Mouse (Mus musculus) activated CD4-positive, CD25-positive, alpha-beta regulatory T cell, adult 4 months (primary cell): ENCODE measurements around the gene Tldc1. TPM values are rescaled to one million over a fixed set of nuclear protein-coding genes. Genes with fewer than 3 reads are reported as not detected.

Experiments
- ATAC-seq: one replicate; pipeline ENCODE4 v1.8.0; 2017
- polyA plus RNA-seq, 2 experiments: library from polyadenylated mRNA; unstranded; fragments of 100-300 nt; shearing (Covaris generic); gene quantifications; one replicate each; pipeline ENCODE4 v1.2.1; 2017

Gene Tldc1
- polyA plus RNA-seq, 2 experiments from 2014 or later, result 8.8 to 11.1 TPM

- ATAC-seq, result no peak
Measured at GRCm38 (mm10) chr8:119798965-119799264, 20.7 kb upstream of the Tldc1 start.

DNA sequence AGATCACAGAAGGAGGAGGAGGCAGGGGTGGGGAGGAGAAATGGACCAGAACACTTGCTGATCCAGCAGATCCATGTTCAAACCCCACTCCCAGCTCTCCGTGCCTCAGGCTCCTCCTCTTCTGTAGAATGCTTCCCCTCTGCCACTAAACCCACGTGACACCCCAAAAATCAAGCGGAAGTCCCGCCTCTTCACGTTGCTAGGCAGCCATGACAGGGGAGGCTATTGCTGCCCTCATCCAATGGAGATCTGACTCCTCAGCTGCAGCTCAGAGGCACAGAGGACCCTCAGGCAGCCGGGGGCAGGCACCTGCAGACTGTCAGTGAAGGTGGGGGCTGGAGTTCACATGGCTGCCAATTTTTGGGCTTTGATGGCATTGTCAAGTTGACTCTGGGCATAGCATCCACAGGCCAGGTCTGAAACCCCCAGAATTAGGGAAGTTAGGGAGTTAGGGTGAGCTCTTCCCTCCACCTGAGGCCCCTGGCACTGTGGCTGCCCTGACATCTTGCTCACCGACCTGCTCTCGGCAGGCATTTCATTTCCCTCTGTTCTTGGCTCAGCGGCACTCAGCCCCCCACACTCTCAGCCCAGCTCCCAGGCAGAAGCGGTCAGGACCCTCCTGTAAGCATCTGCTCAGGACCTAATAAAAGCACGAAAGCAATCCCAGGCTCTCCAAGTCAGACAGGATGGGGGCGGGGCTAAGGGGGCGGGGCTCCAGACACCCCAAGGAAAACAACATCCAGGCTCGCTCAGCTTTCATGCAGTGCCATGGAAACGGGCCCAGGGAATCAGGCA is 20.2 kb upstream of the Tldc1 start:
- ATAC-seq, result peak; percentile 70

- ATAC-seq, result peak; percentile 24
Measured at GRCm38 (mm10) chr8:119795651-119796050, 17.4 kb upstream of the Tldc1 start.

DNA sequence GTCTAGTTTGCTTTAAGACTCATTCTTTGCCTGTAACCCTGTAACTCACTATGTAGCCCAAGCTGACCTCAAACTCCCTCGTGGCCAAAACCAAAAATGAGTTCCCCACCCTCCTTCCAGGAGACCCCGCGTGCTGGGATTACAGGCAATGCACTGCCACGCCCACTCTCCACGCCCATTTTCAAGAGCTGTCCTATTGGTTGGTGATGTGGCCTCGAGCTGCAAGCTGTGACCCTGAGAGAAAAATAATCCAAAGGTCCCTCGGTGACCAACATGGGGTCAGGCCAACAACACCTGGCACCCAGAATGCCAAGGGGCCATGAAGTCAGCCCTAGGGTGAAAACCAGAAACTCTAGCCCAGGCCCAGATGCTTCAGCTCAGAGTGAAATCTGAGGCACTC is 16.5 kb upstream of the Tldc1 start:
- ATAC-seq, result no peak

DNA sequence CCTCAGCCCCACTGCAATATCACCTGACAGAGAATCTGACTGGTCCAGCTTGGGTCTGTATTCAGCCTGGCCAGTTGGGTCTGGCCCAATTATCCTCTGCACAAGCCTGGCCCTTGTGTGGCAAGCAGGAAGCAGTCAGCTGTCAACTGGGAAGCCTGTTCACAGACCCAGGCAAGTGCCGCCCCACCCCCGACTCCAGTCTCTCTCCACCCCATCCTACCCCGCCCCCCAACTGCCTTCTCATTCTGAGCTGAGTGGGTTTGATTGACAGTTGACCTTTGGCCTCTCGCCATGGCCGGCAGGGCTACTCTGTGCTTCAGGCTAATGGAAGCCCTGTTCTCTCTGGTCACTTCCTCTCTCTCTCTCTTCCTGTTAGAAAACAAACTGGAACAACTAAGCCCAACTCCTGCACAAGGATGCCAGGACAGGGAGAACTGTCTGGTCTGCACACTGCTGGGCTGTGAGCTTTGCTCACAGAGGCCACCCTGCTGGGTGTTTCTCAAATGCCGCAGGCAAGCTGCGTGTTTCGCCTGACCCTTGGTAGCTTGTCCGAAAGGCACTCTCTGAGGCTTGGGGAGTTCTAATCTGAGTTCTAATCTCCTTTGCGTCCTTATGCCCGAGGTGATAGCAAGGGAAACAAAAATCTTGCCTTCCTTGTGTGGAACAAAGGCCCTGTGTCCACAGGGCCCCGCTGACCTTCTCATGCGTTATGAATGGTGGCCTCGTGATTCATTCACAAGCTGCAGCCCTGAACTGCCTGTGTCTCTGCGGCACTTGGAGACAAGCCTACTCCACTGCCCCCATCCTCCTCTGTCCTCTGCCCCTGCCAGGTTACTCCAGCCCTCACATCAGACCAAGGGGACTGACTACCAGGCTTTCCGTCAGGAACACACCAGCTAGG is 13.8 kb upstream of the Tldc1 start:
- ATAC-seq, result no peak

GRCm38 (mm10) chr8:119789581-119789980 is 11.4 kb upstream of the Tldc1 start:
- ATAC-seq, result peak; percentile 44

DNA sequence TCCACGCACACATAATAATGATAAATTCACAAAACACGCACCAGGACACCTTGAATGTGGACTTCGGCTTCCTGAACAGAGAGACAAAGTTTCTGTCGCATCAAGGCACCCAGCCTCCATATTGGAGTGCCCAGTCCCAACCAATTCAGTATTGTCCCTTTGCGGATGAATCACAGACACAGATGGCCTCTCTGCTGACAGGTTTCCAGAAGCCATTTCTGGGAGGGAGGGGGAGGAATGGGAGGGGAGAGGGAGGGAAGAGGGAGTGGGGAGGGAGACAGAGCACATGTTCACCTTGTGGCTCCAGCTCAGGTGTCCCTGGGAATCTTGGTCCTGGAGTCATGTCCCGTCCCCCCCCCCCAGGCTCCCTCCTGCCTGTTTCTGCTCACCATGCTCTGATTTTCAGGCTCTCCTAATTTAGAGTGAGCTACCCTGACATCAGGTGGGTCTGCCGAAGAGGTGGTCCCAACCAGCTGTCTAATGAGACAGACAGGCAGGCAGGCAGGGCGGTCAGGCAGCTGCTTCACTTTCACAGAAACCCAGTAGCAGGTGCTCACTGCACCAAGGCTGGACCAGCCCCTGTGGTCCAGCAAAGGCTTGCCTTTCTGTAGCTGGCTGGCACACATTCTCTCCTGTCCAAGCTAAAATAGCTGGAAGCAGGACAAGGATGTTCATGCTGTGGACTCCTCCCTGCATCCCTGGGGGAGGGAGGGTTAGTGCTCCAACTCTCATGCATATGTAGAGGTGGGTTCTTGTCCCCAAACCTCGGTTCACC is 10.6 kb upstream of the Tldc1 start:
- ATAC-seq, result no peak

GRCm38 (mm10) chr8:119787341-119787740 is 9.1 kb upstream of the Tldc1 start:
- ATAC-seq, result no peak

DNA sequence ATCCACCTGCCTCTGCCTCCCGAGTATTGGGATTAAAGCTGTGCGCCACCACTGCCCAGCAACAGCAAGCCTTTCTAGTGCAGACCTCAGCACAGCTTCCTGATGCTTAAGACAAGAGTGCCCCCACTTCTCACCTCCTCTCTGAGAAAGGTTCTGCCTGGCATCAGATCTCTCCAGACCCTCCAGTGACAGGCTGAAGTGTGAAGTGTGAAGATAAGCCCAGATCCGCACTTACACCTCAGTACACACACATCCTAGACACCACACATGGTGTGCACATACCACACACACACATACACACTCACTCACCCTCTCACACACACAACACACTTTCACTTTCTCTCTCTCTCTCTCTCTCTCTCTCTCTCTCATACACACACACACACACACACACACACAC is 8.7 kb upstream of the Tldc1 start:
- peak; percentile 10 for ATAC-seq

DNA sequence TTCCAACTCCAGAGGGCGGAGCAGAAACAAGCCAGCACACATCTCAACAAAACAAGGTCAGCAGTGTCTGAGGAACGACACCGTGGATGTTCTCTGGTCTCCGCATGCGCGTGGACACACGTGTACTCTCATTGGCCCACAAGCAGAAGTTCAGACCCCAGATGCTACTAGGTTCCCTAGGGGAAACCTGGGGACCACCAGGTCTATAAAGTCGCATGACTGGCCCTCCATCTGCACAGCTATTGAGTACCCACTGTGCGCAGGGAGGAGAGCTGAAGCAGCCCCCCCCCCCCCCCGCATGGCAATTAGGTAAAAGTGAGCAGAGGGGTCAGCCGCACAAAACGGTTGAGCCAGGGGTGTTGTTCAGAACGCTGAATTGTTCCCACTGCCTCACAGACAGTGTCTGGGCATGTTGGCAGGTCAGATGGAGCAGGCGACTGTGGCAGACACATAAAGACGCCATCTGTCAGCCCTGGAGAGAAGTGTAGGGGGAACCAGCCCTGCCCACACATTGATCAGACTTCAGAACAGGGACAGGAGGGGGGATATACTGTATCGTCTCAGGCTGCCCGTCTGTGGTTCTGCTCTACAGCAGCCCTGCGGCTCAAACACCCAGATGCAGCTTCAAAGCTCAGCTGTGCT is 7.7 kb upstream of the Tldc1 start:
- ATAC-seq, result no peak

- no peak for ATAC-seq
Measured at GRCm38 (mm10) chr8:119784676-119785075, 6.5 kb upstream of the Tldc1 start.

GRCm38 (mm10) chr8:119784141-119784574 is 5.9 kb upstream of the Tldc1 start:
- peak; percentile 72 for ATAC-seq

- no peak for ATAC-seq
Measured at GRCm38 (mm10) chr8:119783579-119783978, 5.4 kb upstream of the Tldc1 start.

GRCm38 (mm10) chr8:119782715-119783114 is 4.5 kb upstream of the Tldc1 start:
- no peak for ATAC-seq

DNA sequence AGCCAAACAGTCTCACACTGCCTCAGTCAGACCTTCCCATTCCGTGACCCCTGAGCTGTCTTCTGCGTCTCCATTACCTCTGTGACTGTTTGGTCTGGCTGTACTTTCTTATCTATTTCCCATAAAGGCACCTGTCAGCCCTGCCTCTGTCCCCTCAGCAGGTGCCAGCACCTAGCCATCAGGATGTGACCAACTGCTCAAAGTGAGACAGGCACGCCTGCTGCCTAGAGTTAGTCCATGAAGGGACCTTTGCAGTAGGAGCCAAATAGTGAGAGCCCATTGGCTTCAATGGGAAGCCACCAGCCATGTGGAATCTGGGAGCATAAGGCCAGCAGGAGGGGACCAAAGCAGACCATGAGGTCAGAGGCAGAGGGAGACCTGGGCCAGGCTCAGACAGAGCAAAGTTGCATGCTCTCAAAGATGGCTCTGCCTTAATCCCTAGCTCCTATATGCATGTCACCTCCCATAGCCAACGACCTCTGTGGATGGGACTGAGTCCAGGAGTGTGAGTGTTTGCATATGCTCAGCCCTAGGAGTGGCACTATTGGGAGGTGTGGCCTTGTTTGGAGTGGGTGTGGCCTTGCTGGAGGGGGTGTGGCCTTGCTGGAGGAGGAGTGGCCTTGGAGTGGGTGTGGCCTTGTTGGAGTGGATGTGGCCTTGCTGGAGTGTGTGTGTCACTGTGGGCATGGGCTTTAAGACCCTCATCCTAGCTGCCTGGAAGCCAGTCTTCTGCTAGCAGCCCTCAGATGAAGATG is 3.0 kb upstream of the Tldc1 start:
- ATAC-seq, result no peak

GRCm38 (mm10) chr8:119780402-119781049 is 2.3 kb upstream of the Tldc1 start:
- ATAC-seq, result no peak

GRCm38 (mm10) chr8:119779013-119779737 is 959 bp upstream of the Tldc1 start:
- ATAC-seq, result peak; percentile 21

DNA sequence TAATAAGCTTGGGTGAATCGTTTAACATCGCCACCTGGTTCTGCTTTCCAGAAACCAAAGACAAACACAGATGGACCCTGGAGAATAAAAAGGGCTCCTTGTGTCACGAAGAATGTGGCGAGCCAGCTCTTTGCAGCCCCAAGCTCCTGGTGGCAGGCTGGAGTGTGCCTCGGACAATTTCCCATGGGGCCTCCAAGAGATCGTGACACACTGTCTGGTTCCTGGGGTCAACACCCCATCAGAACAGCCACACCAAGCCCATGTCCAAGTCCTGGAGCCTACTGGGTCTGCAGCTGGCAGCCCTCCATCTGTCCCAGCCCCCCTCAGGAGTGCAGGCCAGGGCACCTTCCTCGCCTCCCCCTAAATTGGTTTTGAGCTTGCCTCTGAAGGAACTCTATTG is 451 bp downstream of the Tldc1 start:
- ATAC-seq, result no peak

GRCm38 (mm10) chr8:119776668-119777245 is 1.5 kb downstream of the Tldc1 start:
- no peak for ATAC-seq
